Mouse (Mus musculus): ENCODE results near the gene Lrrfip1. TPM values are rescaled to one million over a fixed set of nuclear protein-coding genes. Genes with fewer than 3 reads are reported as not detected.

Lrrfip1 gene
- total RNA-seq, 2 experiments from 2014 or later: 73.3 to 77.0 TPM

GRCm38 (mm10) chr1:91017111-91017758, 18.7 kb downstream of the Lrrfip1 start:
- intact Hi-C loops (cut with DNase I): no loop called here
- DNase-seq (ENCODE audit: low spot score in 2 of 2): no peak

- DNase-seq (ENCODE audit: low spot score in 2 of 2): no peak
- intact Hi-C loops (cut with DNase I): no loop called here
Observed at GRCm38 (mm10) chr1:91019346-91019745, 20.8 kb downstream of the Lrrfip1 start.

GRCm38 (mm10) chr1:91021304-91021703, 22.8 kb downstream of the Lrrfip1 start:
- no peak for DNase-seq (ENCODE audit: low spot score in 2 of 2)
- intact Hi-C loops (cut with DNase I): no loop called here

- peak in 1 of 2 experiments; percentile 45 for DNase-seq (ENCODE audit: low spot score in 2 of 2)
- intact Hi-C loops (cut with DNase I): no loop called here
Observed at GRCm38 (mm10) chr1:91022157-91022895, 23.8 kb downstream of the Lrrfip1 start.

GRCm38 (mm10) chr1:91023230-91023629, 24.7 kb downstream of the Lrrfip1 start:
- DNase-seq (ENCODE audit: low spot score in 2 of 2): no peak
- intact Hi-C loops (cut with DNase I): no loop called here

GRCm38 (mm10) chr1:91023960-91024359, 25.4 kb downstream of the Lrrfip1 start:
- intact Hi-C loops (cut with DNase I): no loop called here
- DNase-seq (ENCODE audit: low spot score in 2 of 2): no peak

GRCm38 (mm10) chr1:91024464-91024863, 25.9 kb downstream of the Lrrfip1 start:
- no peak for DNase-seq (ENCODE audit: low spot score in 2 of 2)
- intact Hi-C loops (cut with DNase I): no loop called here

GRCm38 (mm10) chr1:91026945-91027344, 28.4 kb downstream of the Lrrfip1 start:
- intact Hi-C loops (cut with DNase I): no loop called here
- DNase-seq (ENCODE audit: low spot score in 2 of 2): no peak

GRCm38 (mm10) chr1:91030383-91030782, 31.8 kb downstream of the Lrrfip1 start:
- intact Hi-C loops (cut with DNase I): no loop called here
- no peak for DNase-seq (ENCODE audit: low spot score in 2 of 2)

- intact Hi-C loops (cut with DNase I): no loop called here
- DNase-seq (ENCODE audit: low spot score in 2 of 2): no peak
Observed at GRCm38 (mm10) chr1:91031547-91031946, 33.0 kb downstream of the Lrrfip1 start.

GRCm38 (mm10) chr1:91032393-91032971, 33.9 kb downstream of the Lrrfip1 start:
- no peak for DNase-seq (ENCODE audit: low spot score in 2 of 2)
- intact Hi-C loops (cut with DNase I): no loop called here

- no peak for DNase-seq (ENCODE audit: low spot score in 2 of 2)
- intact Hi-C loops (cut with DNase I): no loop called here
Observed at GRCm38 (mm10) chr1:91034547-91034946, 36.0 kb downstream of the Lrrfip1 start.

GRCm38 (mm10) chr1:91035266-91035665, 36.7 kb downstream of the Lrrfip1 start:
- DNase-seq (ENCODE audit: low spot score in 2 of 2): no peak
- intact Hi-C loops (cut with DNase I): no loop called here

GRCm38 (mm10) chr1:91037213-91037612, 38.7 kb downstream of the Lrrfip1 start:
- no peak for DNase-seq (ENCODE audit: low spot score in 2 of 2)
- intact Hi-C loops (cut with DNase I): no loop called here

- DNase-seq (ENCODE audit: low spot score in 2 of 2): no peak
- intact Hi-C loops (cut with DNase I): no loop called here
Observed at GRCm38 (mm10) chr1:91038010-91038409, 39.5 kb downstream of the Lrrfip1 start.

GRCm38 (mm10) chr1:91038531-91038930, 40.0 kb downstream of the Lrrfip1 start:
- DNase-seq (ENCODE audit: low spot score in 2 of 2): no peak
- intact Hi-C loops (cut with DNase I): no loop called here

GRCm38 (mm10) chr1:91041605-91042004, 43.1 kb downstream of the Lrrfip1 start:
- intact Hi-C loops (cut with DNase I): loop anchor here (5.0 kb wide), 1 partner anchor 56 kb away; no protein-coding TSS in a partner anchor
- no peak for DNase-seq (ENCODE audit: low spot score in 2 of 2)

GRCm38 (mm10) chr1:91043191-91043590, 44.7 kb downstream of the Lrrfip1 start:
- intact Hi-C loops (cut with DNase I): loop anchor here (5.0 kb wide), 1 partner anchor 54 kb away; no protein-coding TSS in a partner anchor

GRCm38 (mm10) chr1:91044176-91044575, 45.6 kb downstream of the Lrrfip1 start:
- intact Hi-C loops (cut with DNase I): loop anchor here (5.0 kb wide), 1 partner anchor 53 kb away; no protein-coding TSS in a partner anchor
- DNase-seq (ENCODE audit: low spot score in 2 of 2): no peak

More at GRCm38 (mm10) chr1:91043191-91043590, 44.7 kb downstream of the Lrrfip1 start:
- no peak for DNase-seq (ENCODE audit: low spot score in 2 of 2)

- intact Hi-C loops (cut with DNase I): loop anchor here (5.0 kb wide), 1 partner anchor 53 kb away; no protein-coding TSS in a partner anchor
- no peak for DNase-seq (ENCODE audit: low spot score in 2 of 2)
Observed at GRCm38 (mm10) chr1:91044648-91045047, 46.1 kb downstream of the Lrrfip1 start.
